Comparison of ENCODE assay signal across 10 mouse cellular contexts in the genomic region with DNA sequence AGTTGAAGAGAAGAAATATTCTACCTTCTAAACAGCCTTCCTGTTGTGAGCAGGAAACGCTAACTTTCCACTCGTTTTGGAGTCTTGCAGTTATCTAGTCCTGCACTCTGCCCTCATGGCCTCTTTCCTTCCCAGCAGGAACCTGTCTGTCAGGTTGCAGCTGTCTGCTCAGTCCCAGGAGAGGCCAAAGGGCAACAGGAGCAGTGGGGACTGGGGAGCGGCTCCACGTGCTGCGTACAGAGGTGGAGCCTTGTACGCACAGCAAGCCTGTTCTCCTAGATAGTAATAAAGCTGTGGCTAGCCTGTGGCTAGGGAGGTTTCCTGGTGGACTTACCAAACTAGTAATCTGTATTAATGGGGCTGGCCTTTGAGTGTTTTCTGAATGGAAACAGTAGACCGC. TPM values are rescaled to one million over a fixed set of nuclear protein-coding genes. Genes with fewer than 3 reads are reported as not detected.
DNase-seq lines count a peak whose midpoint lies in the region; ATAC-seq and TF ChIP-seq lines count a peak whose summit lies in the region.
"Had no signal": no experiment of that assay in that cellular context is flagged by ENCODE, and none has a peak within 500 bp of the region (broad histone marks: within the 10 kb centered on the region; RNA-seq: fewer than 3 reads in every experiment).

No protein-coding gene starts in this region.

- no peak overlapping the region for H3K9ac ChIP-seq in lung, postnatal 0 days (replicated peaks; ENCODE audit: low read depth)
- H3K9ac ChIP-seq: forebrain, embryonic 13.5 days; midbrain, embryonic 13.5 days had no signal

- WGBS in lung, postnatal 0 days, result 34% methylated on average over 7 of the region's 7 CpGs
- 17% methylated on average over 7 of the region's 7 CpGs for WGBS in small intestine, adult 2 months

- H3K27me3 ChIP-seq in lung, postnatal 0 days (replicated peaks; ENCODE audit: insufficient read depth, low read length), result no peaks in the 10 kb centered on the region
- H3K27me3 ChIP-seq in small intestine, adult 2 months (ENCODE audit: control insufficient read depth, insufficient read depth, low read length), result no peaks in the 10 kb centered on the region
- H3K27me3 ChIP-seq: forebrain, embryonic 13.5 days; midbrain, embryonic 13.5 days had no signal

- H3K36me3 ChIP-seq in lung, postnatal 0 days (ENCODE audit: insufficient read depth, low read length), result no peaks in the 10 kb centered on the region
- peaks cover 21% of the 10 kb centered on the region for H3K36me3 ChIP-seq in small intestine, adult 2 months (ENCODE audit: control insufficient read depth, insufficient read depth, low read length)
- H3K36me3 ChIP-seq: midbrain, embryonic 13.5 days had no signal

- TF ChIP-seq CTCF in lung, postnatal 0 days (IDR thresholded peaks at IDR 0.05), result no peak
- TF ChIP-seq CTCF in small intestine, adult 2 months (IDR thresholded peaks at IDR 0.05; ENCODE audit: extremely low read depth, insufficient read length, insufficient replicate concordance, low read depth, low read length), result no peak

- no peak for TF ChIP-seq POLR2A in small intestine, adult 2 months (IDR thresholded peaks at IDR 0.05; ENCODE audit: low read depth, low read length)

- ATAC-seq in lung, postnatal 0 days, result 0 out of 2 replicates have a peak, but pooled peaks have one; percentile 18
- ATAC-seq: forebrain, embryonic 13.5 days; midbrain, embryonic 13.5 days had no signal

- H3K27ac ChIP-seq in lung, postnatal 0 days (ENCODE audit: low read length), result no peak overlapping the region
- H3K27ac ChIP-seq in small intestine, adult 2 months (ENCODE audit: insufficient read depth, low read depth, low read length), result peak overlapping the region; percentile 98
- H3K27ac ChIP-seq: forebrain, embryonic 13.5 days; midbrain, embryonic 13.5 days had no signal

- H3K4me2 ChIP-seq in lung, postnatal 0 days (replicated peaks; ENCODE audit: low read depth, low read length), result no peak overlapping the region
- H3K4me2 ChIP-seq: forebrain, embryonic 13.5 days; midbrain, embryonic 13.5 days had no signal

- no peak overlapping the region for H3K4me3 ChIP-seq in lung, postnatal 0 days (ENCODE audit: low read depth, low read length)
- no peak overlapping the region for H3K4me3 ChIP-seq in small intestine, adult 2 months (ENCODE audit: low read depth, low read length)
- H3K4me3 ChIP-seq: forebrain, embryonic 13.5 days; midbrain, embryonic 13.5 days had no signal

- peaks cover under 1% of the 10 kb centered on the region; the same call in 1 of the 2 replicates for H3K4me1 ChIP-seq in lung, postnatal 0 days (ENCODE audit: insufficient read depth, low read depth, low read length)
- peaks cover 29% of the 10 kb centered on the region for H3K4me1 ChIP-seq in small intestine, adult 2 months (ENCODE audit: control insufficient read depth, insufficient read depth, insufficient read length, low read length)
- H3K4me1 ChIP-seq: forebrain, embryonic 13.5 days had no signal

- no peak for DNase-seq in lung, postnatal 0 days (ENCODE audit: low spot score)
- no peak for DNase-seq in lung, postnatal 36 days
- peak; percentile 72 for DNase-seq in embryo, embryonic 10.5 days (ENCODE audit: low spot score)
- DNase-seq in kidney, postnatal 14 days, result peak; percentile 81
- no peak for DNase-seq in left cerebral cortex, adult 8-10 months (ENCODE audit: low spot score in 2 of 2)
- no peak for DNase-seq in cerebellum, adult 18-20 months
- no peak for DNase-seq in layer of hippocampus, postnatal 14 days (ENCODE audit: low spot score in 2 of 2)

- no peaks in the 10 kb centered on the region for H3K9me3 ChIP-seq in lung, postnatal 0 days (ENCODE audit: low read length)
- H3K9me3 ChIP-seq: forebrain, embryonic 13.5 days; midbrain, embryonic 13.5 days had no signal

- TF ChIP-seq EP300 in lung, postnatal 0 days (IDR thresholded peaks at IDR 0.05), result no peak

RNA-seq across cellular contexts. Expression of a gene that starts 48.0 kb away (rescaled TPM):
- 1.8 and 2.1 TPM in 2 replicates for polyA plus RNA-seq in lung, postnatal 0 days (2015; fragmentation: Nextera tagmentation; extraction: Ambion mirVana)
- polyA plus RNA-seq in small intestine, adult 2 months (2012; rRNA removed), result 2.0 and 3.1 TPM in 2 replicates
- total RNA-seq in left cerebral cortex, adult 8-10 months (2022), result 10 to 100 TPM; 71.7 to 93.5 (median 80.3) TPM
- 10 to 100 TPM; 47.4 to 52.1 TPM for total RNA-seq in layer of hippocampus, postnatal 14 days (2021)

RNA-seq across cellular contexts. Expression of a gene that starts 52.0 kb away (rescaled TPM):
- polyA plus RNA-seq in lung, postnatal 0 days (2015; fragmentation: Nextera tagmentation; extraction: Ambion mirVana), result 26.3 and 26.9 TPM in 2 replicates
- polyA plus RNA-seq in small intestine, adult 2 months (2012; rRNA removed), result 28.0 and 66.3 TPM in 2 replicates
- total RNA-seq in left cerebral cortex, adult 8-10 months (2022), result 10 to 100 TPM; 14.5 to 16.2 (median 15.0) TPM
- 10 to 100 TPM; 13.4 to 13.7 TPM for total RNA-seq in layer of hippocampus, postnatal 14 days (2021)

Comparison
In these comparisons a context has a peak if more than half of its experiments do, and no peak if none do; other contexts are left out.
1. DNase-seq: peak in embryo, embryonic 10.5 days (single experiment) and kidney, postnatal 14 days (single experiment); none in lung, postnatal 0 days (single experiment), lung, postnatal 36 days (single experiment), left cerebral cortex, adult 8-10 months (0 of 2), cerebellum, adult 18-20 months (0 of 2) and layer of hippocampus, postnatal 14 days (0 of 2).